Mouse (Mus musculus): ENCODE measurements around the gene Gcnt1.

DNA sequence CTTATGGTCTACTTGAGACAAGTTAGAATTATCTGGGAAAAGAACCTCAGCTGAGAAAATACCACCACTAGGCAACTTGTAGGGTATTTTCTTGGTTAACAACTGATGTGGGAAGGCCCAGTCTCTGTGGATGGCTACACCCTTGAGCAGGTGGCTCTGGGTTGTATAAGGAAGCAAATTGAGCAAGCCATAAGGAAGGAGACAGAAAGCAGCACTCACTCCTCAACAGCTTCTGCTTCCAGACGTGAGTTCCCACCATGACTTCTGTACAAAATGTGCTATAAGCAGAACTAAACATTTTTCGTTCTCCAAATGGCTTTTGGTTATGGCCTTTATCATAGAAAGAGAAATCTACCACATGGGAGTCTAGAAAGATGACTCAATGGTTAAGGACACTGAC, 58.2 kb downstream of the Gcnt1 start:
- TF ChIP-seq EP300 (IDR thresholded peaks at IDR 0.05): no peak
- no peak for TF ChIP-seq CTCF (IDR thresholded peaks at IDR 0.05)
